Mouse (Mus musculus) urinary bladder, postnatal 25 days (tissue): ENCODE results near the gene Cx3cl1.

Source experiments
- DNase-seq: peaks from one replicate; pipeline ENCODE4 v3.0.0; 2022; ENCODE audit warnings: low spot score

The Cx3cl1 gene

DNA sequence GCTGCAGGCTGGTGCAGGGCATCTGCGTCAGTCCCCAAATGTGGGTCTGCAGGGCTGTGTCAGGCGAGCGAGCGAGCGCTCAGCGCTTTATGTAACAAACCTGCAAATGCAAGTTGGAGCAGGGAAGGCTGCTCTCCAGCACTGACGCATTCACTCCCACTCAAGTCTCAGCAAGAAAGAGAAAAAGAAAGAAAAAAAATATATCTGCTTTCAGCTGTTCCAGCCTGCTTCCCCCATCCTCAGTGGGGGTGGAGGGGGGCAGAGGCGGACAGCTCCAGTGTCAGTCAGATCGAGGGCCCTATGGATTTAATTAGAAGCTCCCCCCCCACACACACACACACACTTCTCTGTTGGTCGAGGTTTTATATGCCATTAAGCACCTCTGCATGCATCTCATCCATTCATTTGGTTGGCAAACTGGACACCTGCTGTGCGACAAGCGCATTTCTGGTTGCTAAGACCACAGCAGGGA is 1.9 kb downstream of the Cx3cl1 start:
- DNase-seq: no peak

DNA sequence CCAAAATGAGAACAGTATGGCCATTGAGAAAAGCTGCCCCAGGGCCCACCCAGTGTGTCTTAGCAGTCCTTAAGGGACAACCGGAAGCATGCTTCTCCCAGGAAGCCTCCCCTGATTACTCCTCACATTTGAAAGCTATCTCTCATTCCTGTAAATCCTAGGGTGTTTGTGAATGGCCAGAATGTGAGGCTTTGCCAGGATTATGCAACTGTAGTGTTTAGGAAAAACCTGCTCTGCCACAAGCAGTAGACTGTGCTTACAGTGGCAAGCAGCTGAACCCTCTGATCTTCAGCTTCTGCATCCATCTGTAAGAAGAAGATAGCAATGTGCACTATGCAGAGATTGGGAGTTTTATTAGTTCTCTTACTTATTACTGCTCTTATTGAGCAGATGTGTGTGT is 2.8 kb downstream of the Cx3cl1 start:
- DNase-seq: no peak

DNA sequence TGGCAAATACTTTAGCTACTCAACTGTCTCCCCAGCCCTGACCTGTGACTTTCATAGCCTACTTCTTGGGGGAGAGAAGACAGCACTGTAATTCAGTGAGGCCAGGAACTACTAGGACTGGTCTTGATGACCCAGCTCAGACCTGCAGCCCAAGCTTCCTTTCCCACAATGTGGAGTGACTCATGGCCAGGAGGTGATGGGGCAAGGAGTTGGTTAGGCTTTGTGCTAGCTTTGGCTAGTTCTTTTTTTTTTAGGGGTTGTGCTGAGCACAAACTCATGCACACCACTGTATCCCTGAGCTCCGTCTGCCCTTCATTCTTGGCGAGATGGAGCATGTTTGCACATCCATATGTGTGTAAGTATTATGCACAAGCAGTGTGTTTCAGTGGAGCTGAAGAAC is 4.5 kb downstream of the Cx3cl1 start:
- DNase-seq: no peak

DNA sequence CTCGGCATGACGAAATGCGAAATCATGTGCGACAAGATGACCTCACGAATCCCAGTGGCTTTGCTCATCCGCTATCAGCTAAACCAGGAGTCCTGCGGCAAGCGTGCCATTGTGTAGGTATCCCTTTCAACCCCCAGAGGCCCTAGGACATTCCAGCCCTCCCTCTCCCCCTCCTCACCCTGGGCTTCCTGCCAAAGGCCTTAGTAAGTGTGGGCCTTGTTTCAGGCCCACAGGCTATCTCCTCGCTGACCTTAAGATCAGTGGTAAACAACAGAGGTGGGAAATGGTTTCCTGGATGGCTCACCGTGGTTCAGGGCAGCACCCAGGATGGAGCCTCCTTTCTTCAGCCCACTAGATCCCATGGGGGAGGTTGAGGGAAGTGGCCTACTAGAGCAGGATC is 6.2 kb downstream of the Cx3cl1 start:
- no peak for DNase-seq

DNA sequence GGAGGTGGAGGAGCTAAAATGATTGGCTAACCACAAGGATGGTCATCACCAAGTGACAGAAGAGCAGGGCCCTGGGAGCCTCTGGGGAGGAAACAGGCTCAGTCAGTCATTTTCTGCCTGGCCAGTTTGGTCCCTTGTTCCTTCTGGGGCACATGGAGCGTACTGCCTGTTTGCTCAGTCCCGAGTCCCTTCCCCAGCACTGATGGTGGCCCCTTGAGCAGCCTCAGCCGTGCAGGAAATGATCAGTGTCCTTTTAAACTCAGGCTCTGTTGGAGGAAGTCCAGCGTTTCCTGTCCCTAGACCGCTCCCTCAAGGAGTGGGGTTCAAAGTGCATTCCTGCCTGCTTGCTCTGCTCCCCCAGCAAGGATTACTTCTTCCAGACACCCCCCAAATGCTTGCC is 6.7 kb downstream of the Cx3cl1 start:
- DNase-seq: no peak

DNA sequence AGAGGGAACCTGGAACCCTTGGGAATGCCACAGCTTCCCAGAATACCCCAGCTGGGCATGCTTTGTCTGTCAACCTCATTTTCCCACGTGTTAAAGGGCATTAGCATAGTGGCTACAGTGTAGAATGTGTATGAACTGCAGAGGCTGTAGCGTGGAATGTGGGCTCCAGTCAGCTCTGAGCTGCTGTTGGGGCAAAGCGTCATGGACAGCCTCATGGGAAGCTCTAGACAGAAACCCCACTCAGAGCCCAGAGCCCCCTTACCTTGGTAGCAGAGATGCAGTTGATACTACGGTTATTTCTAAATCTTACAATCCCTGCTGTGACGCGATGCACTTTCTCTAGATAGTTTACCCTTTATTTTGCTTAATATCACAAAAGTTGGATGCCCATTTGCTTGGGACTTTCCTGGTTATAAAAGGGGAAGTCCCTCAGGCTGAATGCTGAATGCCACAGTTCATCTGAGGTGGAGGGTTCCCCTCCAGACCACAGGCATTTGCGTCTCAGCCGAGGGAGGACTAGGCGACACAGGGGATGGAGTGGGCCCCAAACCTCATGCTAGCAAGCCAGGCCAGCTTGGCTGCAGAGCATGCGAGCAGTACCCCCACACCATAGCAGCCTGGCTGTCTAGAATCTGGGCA is 7.2 kb downstream of the Cx3cl1 start:
- no peak for DNase-seq

DNA sequence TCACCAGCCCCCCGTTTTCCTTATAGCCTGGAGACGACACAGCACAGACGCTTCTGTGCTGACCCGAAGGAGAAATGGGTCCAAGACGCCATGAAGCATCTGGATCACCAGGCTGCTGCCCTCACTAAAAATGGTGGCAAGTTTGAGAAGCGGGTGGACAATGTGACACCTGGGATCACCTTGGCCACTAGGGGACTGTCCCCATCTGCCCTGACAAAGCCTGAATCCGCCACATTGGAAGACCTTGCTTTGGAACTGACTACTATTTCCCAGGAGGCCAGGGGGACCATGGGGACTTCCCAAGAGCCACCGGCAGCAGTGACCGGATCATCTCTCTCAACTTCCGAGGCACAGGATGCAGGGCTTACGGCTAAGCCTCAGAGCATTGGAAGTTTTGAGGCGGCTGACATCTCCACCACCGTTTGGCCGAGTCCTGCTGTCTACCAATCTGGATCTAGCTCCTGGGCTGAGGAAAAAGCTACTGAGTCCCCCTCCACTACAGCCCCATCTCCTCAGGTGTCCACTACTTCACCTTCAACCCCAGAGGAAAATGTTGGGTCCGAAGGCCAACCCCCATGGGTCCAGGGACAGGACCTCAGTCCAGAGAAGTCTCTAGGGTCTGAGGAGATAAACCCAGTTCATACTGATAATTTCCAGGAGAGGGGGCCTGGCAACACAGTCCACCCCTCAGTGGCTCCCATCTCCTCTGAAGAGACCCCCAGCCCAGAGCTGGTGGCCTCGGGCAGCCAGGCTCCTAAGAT is 7.9 kb downstream of the Cx3cl1 start:
- DNase-seq: no peak

DNA sequence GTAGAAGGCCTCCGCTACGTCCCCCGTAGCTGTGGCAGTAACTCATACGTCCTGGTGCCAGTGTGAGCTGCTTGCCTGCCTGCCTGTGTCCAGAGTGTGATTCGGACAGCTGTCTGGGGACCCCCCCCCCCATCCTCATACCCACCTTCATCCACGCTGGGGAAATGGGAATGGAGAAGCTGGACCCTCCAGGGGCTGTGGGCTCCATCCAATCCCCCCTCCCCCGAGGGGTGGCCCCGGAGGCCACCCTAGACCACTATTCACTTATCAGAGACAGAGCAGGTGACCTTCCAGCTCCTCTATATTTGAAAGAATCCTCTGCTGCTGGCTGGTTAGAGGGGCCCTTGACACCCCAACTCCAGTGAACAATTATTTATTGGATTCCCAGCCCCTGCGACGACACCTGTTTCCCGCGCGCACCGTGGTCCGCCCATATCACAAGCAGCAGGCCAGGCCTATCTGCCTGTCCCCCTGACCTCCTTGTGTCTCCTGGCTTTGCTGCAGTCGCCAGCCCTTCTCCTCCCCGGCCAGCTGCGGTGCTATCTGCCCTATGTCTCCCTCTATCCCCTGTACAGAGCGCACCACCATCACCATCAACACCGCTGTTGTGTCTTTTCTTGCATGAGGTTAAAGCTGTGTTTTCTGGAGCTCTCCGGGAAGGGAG is 8.8 kb downstream of the Cx3cl1 start:
- DNase-seq: no peak

DNA sequence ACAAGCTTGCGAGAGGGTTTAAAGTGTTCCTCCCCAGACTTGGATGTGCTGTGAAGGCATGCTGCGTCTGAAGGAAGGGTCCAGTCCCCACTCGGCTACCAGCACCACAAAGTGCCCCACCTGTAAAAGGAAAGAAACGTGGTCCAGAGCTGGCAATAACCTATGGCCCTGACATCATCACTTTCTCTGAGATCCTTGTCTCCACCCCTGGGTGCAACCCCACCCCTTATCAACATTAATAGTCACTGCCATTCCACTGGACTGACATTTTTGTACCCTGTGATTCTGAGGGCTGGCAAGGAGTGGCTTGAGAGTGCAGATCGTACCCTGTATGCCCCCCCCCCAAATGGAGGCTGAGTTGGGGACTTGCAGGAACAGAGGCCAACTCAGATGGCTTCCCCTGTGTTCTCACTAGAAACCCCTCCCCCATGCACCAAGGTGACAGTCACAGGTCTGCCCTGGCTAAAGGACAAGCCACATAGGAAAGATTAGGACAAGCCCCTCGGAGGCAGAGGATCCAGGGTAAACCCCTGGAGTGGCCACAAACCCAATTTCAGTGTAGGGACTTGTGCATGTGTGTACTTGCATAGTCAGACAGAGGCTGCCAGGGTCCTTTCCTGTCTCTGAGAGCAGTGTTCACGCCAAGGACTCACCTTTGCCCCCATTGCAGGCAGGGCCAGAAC is 9.5 kb downstream of the Cx3cl1 start:
- no peak for DNase-seq

DNA sequence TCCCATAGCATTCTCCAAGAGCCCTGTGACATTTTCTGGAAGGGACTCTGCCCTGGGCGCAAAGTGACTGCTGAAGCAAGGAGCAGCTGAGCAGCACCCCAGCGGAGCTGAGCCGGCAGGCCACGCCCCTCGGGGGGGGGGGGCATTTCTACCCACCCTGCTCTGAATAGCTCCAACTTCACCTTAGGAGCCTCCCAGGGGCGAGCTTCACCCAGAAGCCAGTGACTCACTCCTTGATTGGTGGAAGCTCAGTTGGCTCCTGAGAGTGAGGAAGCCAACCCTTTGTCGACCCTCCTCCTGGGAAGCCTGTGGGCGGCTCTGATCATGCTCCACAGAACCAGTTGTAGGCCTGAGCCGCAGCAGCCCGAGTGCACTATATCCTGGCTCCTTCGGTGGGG is 10.0 kb downstream of the Cx3cl1 start:
- no peak for DNase-seq

DNA sequence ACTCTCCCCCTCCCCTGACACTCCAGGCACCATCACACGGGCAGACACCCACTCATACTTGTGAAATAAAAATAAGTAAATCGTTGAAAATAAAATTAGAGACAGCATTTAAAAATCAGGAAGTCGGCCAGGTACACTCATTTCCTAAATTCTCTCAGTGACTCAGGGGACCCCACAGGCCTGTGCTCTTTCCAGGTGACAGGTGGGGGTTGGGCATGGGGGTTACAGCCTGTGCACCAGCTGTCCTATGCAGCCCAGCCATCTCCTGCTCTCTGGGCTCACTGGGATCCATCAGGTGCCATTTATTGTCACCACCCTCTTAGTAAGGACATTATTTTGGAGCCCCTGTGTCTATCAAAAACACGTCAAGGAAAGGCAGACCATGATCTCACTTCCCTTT is 12.1 kb downstream of the Cx3cl1 start:
- no peak for DNase-seq

DNA sequence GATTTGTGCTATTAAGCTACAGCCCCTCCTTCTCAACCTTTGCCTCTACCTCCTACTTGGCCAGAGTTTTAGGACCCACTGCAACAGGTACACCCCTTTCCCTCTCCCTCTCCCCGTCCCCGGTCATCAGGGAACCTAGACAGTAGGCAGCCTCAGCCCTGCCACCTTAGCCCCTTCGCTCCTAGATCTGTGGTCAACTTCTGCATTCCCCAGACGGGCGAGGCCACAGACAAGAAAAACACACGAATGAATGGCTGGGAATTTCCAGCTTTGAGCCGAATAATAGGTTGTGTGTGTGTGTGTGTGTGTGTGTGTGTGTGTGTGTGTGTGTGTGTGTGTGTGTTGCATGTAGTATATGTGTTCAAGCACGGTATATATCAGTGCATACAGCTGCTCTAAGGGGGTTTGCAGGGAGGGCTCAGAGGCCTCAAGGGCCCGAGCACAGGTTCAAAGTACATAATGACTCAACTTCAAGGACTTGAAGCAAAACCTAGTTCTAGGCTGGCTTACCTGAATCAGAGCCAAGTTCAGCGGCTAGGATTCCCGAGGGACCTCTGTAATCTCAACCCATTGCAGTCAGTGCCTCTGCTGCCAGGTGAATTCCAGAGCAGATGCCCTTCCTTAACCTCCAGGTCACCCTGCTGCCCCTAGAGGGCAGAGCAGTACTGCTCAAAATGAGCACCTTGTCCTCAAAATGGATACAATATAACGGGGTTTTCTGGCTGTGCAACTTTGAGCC is 13.6 kb downstream of the Cx3cl1 start:
- DNase-seq: no peak

DNA sequence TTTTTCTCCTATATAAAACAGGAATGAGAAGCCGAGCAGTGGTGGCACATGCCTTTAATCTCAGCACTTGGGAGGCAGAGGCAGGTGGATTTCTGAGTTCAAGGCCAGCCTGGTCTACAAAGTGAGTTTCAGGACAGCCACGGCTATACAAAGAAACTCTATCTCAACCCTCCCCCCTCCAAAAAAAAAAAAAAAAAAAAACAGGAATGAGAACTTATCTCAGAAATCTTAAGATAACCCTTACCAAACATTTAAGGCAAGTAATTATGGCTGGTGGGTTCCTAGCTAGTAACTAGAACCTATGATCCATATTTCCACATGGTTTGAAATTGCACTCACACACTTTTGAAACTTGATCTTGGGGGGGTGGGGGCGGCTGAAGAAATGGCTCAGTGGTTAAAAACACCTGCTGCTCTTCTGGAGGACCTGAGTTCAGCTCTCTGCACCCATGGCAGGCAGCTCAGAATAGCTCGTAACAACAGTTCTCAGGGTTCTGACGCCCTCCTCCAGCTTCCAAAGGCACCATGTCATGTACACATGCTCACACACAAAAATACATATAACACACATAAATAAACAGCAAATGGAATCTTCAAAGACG is 14.3 kb downstream of the Cx3cl1 start:
- no peak for DNase-seq

DNA sequence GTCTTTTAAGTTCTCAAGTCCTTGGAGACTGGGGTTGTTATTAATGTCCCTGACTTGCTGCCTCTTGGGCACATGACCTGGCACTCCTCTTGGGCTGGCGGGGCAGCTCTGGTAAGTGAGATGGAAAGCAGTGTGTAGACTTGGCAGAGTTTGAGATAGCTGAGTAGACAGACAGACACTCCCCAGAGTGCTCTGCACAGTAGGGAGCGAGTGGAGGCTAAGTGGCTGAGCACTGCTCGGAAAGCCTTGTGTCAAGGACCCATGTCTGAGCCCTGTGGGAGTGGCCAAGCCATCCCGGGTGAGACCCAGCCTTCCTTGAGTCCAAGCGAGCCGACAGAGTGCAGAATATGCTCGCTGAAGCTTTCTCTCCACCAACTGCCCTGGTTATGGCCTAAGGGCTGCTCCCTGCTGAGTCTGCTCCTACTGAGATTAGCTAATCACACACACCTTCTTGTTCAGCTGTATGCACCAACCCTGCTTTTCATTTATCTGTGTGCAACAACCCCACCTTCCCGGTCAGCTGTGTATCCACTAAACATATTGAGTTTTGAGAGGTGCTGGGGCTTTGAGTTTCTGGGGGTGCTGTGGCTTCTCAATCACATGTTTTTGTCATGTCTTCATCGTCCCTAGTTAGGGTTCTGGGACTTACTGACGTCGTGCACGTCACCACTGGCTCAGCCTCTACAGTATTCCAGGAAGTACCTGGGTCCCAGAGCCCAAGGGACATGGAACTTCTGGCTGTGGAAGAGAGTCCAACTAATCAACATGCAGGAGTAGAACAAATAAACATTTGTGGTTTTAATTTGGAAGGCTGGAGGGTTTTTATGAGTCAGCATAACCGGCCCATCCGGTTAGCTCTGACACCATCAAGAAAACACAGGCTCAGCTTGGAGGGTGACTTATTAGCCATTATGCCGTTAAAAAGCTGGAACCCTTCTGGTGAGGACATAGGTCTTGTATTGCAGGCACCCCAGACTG is 16.0 kb downstream of the Cx3cl1 start:
- peak; percentile 42 for DNase-seq

DNA sequence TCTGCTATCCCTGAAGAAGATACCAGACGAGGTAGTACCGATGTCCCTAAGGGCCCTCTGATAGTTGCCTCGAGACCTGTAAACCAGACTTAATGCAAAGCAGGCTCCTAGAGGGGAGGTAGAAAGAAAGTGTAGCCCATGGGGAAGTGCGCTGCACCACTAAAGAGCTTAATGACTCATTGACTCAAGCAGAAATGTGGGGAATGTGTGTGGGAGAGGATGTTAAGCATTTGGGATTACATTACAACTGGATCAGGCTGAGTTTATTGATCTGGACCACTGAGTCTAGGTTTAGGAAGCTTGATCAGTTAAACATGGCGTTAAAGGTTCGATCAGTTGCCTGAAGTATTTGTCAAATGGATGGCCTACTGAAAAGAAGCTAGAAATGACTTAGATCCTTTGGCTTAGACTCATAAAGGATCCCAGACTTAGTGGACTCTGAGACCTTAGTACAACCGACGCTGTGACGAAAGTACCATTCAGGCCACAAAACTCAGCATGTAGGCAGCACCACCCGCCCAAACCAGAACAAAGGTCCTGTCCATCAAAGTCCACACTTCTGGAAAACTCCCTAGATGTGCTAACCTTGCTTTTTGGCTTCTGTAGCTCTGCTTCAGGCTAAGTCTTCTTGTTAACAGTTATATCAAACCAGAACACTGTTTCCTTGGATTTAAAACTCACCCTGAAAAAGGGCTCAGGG is 17.6 kb downstream of the Cx3cl1 start:
- no peak for DNase-seq

DNA sequence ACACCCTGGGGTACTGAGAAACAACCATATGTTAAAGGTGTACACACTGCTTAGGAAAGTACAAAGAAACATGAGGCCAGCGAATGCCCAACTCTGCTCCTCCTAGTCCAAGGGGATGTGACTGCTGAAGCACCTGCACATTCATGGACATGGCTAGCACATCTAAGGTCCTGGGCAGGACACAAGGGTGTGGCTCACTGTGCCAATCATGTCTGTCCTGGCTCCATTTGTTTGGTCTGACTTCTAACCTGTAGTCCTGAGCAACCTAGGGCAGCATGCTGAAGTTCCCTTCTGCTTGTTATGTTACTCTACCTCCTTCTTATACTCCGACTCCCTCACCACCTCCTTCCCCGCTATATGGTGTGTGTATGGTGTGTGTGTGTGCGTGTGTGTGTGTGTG is 22.6 kb downstream of the Cx3cl1 start:
- DNase-seq: no peak

DNA sequence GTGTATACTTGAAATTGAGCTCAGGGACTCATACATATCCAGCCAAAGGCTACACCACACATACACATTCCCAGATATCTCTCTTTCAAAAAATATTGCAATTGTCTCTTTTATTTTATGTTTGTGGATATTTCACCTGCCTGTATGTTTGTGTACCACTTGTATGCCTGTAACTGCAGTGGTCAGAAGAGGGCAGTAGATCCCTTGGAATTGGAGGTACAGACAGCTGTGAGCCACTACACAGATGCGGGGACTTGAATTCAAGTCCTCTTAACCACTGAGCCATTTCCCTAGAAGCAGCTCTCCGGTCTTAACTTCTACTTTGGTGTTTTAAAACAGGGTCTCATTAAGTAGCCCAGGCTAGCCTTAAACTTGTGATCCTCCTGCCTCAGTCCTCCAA is 23.0 kb downstream of the Cx3cl1 start:
- no peak for DNase-seq

DNA sequence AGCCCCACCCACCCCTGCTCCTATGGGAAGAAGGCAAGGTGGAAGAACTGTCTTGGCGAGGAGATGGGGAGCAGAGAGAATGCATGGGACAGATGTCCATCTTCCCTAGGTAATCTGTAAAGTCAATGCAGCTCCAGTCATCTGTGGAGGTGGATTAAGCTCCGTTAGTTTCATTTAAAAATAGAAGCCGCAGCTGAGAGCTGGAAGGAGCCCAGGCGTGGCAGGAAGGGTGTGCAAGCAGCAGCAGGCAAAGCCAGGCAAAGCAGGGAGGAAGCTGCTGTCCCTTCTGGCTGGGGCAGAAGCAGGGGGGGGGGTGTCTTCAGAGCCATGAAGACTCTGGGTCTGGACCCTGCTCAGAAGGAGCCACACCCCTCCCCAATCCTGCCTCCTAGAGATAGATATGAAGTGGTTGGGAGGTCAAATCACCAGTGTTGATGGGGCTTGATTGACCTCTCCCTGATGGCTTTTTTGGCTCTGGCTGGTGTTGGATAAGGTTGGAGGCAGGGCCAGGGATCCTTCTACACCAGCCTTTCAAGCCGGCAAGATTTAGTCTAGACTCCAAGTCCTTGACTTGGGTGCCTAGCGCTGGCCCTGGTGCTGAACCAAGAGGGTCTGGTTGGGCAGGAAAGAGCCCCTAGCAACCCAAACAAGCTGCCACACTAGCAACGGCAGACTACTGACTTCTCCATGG is 28.6 kb downstream of the Cx3cl1 start:
- no peak for DNase-seq
